Mouse (Mus musculus) cerebellum, adult 2 months (tissue): ENCODE data around the gene Mns1.

Experiments
- CTCF ChIP-seq: fragments of 200-500 bp; IDR thresholded peaks from 2 replicates; pipeline ENCODE4 v1.5.1; 2011; ENCODE audit warnings: low read depth, mild to moderate bottlenecking, control low read depth, low read length, moderate library complexity, borderline replicate concordance; ENCODE audit not compliant: insufficient read depth
- POLR2A ChIP-seq: fragments of 200-500 bp; IDR thresholded peaks from 2 replicates; pipeline ENCODE4 v1.6.1; 2011; ENCODE audit warnings: low read length, control low read depth, borderline replicate concordance; ENCODE audit not compliant: insufficient read depth

GRCm38 (mm10) chr9:72434876-72435275 is 2.9 kb upstream of the Mns1 start:
- no peak for TF ChIP-seq CTCF
- TF ChIP-seq POLR2A: no peak
